Mouse (Mus musculus) liver, embryonic 12.5 days (tissue): ENCODE results near the gene Rnf144b. TPM values are rescaled to one million over a fixed set of nuclear protein-coding genes. Genes with fewer than 3 reads are reported as not detected.

Experiments
- ATAC-seq: fragments of 200-750 bp; cut with Nextera tagmentation; 2 replicates; pipeline ENCODE4 v1.8.0; 2017; ENCODE audit warnings: moderate number of reproducible peaks, mild to moderate bottlenecking, moderate library complexity
- H3K27ac ChIP-seq: fragments of 300-500 bp; sonication (generic); 2 replicates; pipeline ENCODE4 v1.5.1; 2016; ENCODE audit warnings: mild to moderate bottlenecking
- H3K27me3 ChIP-seq: fragments of 300-500 bp; sonication (generic); replicated peaks from 2 replicates; pipeline ENCODE4 v1.6.1; 2016; ENCODE audit warnings: mild to moderate bottlenecking, moderate library complexity
- H3K36me3 ChIP-seq: fragments of 300-500 bp; sonication (generic); 2 replicates; pipeline ENCODE4 v1.6.1; 2016; ENCODE audit warnings: mild to moderate bottlenecking, moderate library complexity
- H3K4me1 ChIP-seq: fragments of 300-500 bp; sonication (generic); 2 replicates; pipeline ENCODE4 v1.6.1; 2016
- H3K4me2 ChIP-seq: fragments of 300-500 bp; sonication (generic); 2 replicates; pipeline ENCODE4 v1.6.1; 2016; ENCODE audit warnings: mild to moderate bottlenecking, moderate library complexity
- H3K4me3 ChIP-seq: fragments of 300-500 bp; sonication (generic); 2 replicates; pipeline ENCODE4 v1.5.1; 2016; ENCODE audit warnings: mild to moderate bottlenecking, moderate library complexity
- H3K9ac ChIP-seq: fragments of 300-500 bp; sonication (generic); 2 replicates; pipeline ENCODE4 v1.6.1; 2016; ENCODE audit warnings: mild to moderate bottlenecking, moderate library complexity
- H3K9me3 ChIP-seq: fragments of 300-500 bp; sonication (generic); replicated peaks from 2 replicates; pipeline ENCODE4 v1.6.1; 2016; ENCODE audit warnings: mild to moderate bottlenecking, moderate library complexity
- WGBS: fragments of 180-500 bp; shearing (Covaris S2); methylation state at CpG from one replicate; pipeline ENCODE4 v1.1.7; 2016; ENCODE audit not compliant: insufficient replicate concordance; 5-methylcytosine and 5-hydroxymethylcytosine counted together
- polyA plus RNA-seq: library from polyadenylated mRNA; unstranded; fragments of >200 nt; fragmentation: Nextera tagmentation; extraction: Ambion mirVana; gene quantifications from 2 replicates; pipeline ENCODE4 v1.2.1, GENCODE M21; 2016

Gene Rnf144b
- polyA plus RNA-seq, 1 experiment from 2014 or later = 0.61 TPM

DNA sequence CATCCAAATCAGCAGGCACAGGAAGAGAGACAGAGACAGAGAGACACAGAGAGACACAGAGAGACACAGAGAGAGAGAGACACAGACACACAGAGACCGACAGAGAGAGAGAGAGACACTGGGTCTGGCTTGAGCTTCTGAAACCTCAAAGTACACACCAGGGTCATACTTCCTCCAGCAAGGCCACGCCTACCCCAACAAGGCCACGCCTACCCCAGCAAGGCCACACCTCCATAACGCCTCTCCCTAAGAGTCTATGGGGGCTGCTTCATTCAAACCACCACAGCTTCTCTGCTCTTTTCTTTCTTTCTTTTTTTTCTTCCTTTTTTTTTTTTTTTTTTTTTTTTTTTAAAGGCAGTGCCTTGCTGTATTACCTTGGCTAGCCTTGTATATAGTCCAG, 88.0 kb downstream of the Rnf144b start:
- Histone ChIP-seq H3K4me2 (no peak overlapping the region), H3K4me3 (no peak overlapping the region), H3K9me3 (peaks cover 6% of the 10 kb centered on the region; the same call in 1 of the 2 replicates), H3K36me3 (no peaks in the 10 kb centered on the region), H3K27ac (no peak overlapping the region), H3K4me1 (no peaks in the 10 kb centered on the region), H3K27me3 (no peaks in the 10 kb centered on the region), H3K9ac (no peak overlapping the region)
- whole genome bisulfite sequencing = 55% methylated on average over 4 of the region's 4 CpGs
- ATAC-seq = no peak

DNA sequence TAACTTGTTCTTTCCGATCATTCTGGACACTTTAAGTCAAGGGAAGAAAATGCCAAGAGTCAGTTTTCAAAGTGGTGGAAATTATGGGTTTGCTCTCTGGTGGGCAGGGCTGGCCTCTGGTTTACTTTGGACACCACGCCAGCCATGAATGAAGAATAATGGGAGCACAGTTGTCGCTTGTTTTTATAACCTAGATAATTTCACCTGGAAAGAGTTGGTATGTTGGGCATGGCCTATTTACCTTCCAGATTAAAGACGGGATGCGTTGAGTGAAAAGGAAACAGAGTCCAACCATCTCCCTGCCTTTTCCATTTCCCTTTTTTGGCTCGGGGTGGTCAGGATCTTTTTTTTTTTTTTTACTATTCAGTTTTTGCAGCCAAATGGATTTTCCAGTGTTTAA, 88.5 kb downstream of the Rnf144b start:
- H3K4me2 ChIP-seq = no peak overlapping the region
- no peaks in the 10 kb centered on the region for H3K27me3 ChIP-seq
- ATAC-seq = no peak
- H3K27ac ChIP-seq = no peak overlapping the region
- no peak overlapping the region for H3K4me3 ChIP-seq
- H3K36me3 ChIP-seq = no peaks in the 10 kb centered on the region
- peaks cover 6% of the 10 kb centered on the region; the same call in 1 of the 2 replicates for H3K9me3 ChIP-seq
- 75% methylated on average over 6 of the region's 6 CpGs for WGBS
- H3K9ac ChIP-seq = no peak overlapping the region
- H3K4me1 ChIP-seq = no peaks in the 10 kb centered on the region

DNA sequence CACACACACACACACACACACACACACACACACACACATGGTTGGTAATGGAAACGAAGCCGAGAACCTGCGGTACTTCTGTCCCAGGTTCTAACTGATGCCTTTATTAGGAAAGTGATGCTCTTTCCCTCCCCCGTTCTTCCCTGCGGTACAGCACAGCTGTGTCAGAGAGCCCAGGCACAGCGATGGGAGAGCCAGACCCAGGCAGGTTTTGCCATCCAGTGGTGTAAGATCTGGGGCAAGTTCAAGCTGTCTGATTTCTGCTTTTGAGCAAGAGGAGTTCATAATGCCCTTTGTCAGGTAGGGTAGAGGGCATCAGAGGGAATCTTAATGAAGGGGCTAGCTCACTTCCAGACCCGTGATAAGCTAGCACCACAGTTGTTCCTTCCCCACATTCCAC, 89.1 kb downstream of the Rnf144b start:
- H3K27ac ChIP-seq = no peak overlapping the region
- H3K9ac ChIP-seq = no peak overlapping the region
- no peaks in the 10 kb centered on the region for H3K4me1 ChIP-seq
- H3K4me3 ChIP-seq = no peak overlapping the region
- peaks cover 1% of the 10 kb centered on the region; the same call in 1 of the 2 replicates for H3K9me3 ChIP-seq
- no peak for ATAC-seq
- no peaks in the 10 kb centered on the region for H3K27me3 ChIP-seq
- no peak overlapping the region for H3K4me2 ChIP-seq
- 82% methylated on average over 7 of the region's 7 CpGs for WGBS
- H3K36me3 ChIP-seq = no peaks in the 10 kb centered on the region

DNA sequence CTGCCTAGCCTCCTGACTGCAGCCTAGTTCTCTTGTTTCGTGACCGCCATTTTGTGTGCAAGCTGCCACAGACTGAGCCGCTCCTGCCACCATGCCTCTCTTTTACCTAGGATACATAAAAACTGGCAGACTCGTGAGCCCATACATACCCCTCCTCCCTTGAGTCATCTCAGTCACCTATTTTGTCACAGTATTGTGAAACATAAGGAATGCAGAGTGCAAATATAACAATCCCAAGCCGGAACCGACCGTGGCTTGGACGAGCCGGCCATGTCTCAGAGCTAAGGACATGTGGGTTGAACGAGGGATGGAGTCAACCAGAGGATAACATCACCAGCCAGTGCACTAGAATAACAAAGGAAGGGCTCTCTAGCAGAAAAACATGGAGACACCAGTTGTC, 91.4 kb downstream of the Rnf144b start:
- no peak for ATAC-seq
- H3K27me3 ChIP-seq = no peaks in the 10 kb centered on the region

DNA sequence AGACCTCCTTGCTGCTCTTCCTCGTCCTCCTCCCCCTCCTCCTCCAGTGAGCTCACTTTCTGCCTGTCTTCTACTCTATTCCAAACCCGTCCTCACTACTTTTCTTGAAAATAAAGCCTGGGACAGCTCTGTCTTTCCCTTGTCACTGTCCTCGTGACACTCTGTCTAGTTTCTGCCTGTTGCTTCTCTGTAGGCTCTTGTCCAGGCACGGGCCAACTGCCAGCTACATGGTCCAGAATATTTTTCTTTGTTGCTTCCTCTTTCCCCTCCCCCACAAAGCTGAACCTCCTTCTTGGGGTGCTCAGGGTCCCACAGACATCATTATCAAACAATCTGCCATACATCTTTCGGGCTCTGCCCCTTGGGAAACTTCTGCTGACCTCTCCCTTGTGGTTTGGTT, 92.4 kb downstream of the Rnf144b start:
- Histone ChIP-seq H3K9ac (no peak overlapping the region), H3K27ac (no peak overlapping the region), H3K4me2 (no peak overlapping the region), H3K36me3 (no peaks in the 10 kb centered on the region), H3K4me3 (no peak overlapping the region), H3K9me3 (no peaks in the 10 kb centered on the region), H3K4me1 (no peaks in the 10 kb centered on the region), H3K27me3 (no peaks in the 10 kb centered on the region)
- 41% methylated on average over 5 of the region's 5 CpGs for WGBS
- no peak for ATAC-seq

More for the DNA sequence above, 91.4 kb downstream of the Rnf144b start:
- H3K4me2 ChIP-seq = no peak overlapping the region
- H3K36me3 ChIP-seq = no peaks in the 10 kb centered on the region
- H3K9ac ChIP-seq = no peak overlapping the region
- 74% methylated on average over 10 of the region's 10 CpGs for WGBS
- H3K4me1 ChIP-seq = no peaks in the 10 kb centered on the region
- no peak overlapping the region for H3K27ac ChIP-seq
- H3K9me3 ChIP-seq = no peaks in the 10 kb centered on the region
- no peak overlapping the region for H3K4me3 ChIP-seq

DNA sequence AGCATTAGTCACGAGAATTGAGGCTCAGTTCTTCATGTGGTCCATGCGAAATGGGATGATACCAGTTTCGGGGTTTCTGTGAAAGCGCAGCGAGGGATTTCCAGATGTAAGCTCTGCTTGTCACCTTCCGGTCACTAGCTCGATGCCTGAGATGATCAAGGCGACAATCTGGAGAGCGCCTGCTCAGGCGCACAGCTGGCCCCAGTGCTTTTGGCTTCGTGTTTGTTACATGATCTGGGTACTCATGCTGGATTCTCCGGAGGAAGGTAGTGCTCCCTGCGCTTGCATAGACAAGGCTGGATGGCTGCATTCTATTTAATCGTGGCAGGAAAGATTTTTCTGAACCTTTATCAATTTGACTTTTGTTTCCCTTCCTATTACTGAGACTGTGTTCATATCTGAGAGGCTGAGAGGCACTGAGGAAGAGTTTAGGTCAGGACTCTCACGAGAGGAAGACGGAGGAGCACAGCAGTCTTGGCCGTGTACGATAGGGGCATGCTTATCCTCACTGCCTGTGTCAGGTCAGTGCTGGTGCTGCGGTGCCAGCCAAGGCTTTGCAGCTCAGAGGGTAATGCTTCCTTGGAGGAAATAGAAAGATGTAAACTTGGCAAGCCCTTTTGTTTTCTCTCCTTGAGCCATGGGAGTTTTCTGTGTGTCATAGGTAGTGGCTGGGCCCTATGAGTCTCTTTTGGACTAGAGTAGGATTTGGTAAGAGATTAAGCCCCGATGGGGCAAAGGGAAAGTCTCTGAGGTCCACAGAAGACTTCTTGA, 93.5 kb downstream of the Rnf144b start:
- H3K4me1 ChIP-seq = no peaks in the 10 kb centered on the region
- H3K27ac ChIP-seq = no peak overlapping the region
- H3K27me3 ChIP-seq = no peaks in the 10 kb centered on the region
- no peaks in the 10 kb centered on the region for H3K36me3 ChIP-seq
- 67% methylated on average over 20 of the region's 20 CpGs for WGBS
- no peak overlapping the region for H3K4me2 ChIP-seq
- H3K9me3 ChIP-seq = no peaks in the 10 kb centered on the region
- H3K4me3 ChIP-seq = no peak overlapping the region
- ATAC-seq = no peak
- no peak overlapping the region for H3K9ac ChIP-seq

DNA sequence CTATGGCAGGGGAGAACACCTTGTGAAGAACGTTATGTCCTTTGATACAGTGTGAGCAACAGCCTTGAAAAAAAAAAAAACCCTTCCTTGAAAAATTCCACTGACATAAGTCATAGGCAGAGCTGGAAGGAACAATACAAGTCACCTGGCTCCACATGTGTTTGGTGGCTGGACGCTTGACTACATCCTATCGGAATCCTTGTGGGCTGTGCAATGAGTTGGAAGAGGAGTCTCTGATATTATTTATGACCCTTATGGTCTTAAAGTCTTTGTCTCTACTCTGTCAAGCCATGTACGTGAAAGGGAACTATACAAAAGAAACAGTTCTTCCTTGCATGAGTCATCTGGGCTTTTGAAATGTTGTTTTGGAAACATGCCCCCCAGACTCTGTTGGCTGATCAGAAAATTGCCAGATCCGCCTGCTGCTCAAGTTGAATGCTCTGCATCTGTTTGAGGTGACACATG, 94.7 kb downstream of the Rnf144b start:
- no peaks in the 10 kb centered on the region for H3K27me3 ChIP-seq
- no peak overlapping the region for H3K27ac ChIP-seq
- 70% methylated on average over 5 of the region's 5 CpGs for WGBS
- no peak overlapping the region for H3K4me3 ChIP-seq
- H3K4me2 ChIP-seq = no peak overlapping the region
- ATAC-seq = no peak
- no peaks in the 10 kb centered on the region for H3K4me1 ChIP-seq
- H3K9ac ChIP-seq = no peak overlapping the region
- no peaks in the 10 kb centered on the region for H3K36me3 ChIP-seq
- no peaks in the 10 kb centered on the region for H3K9me3 ChIP-seq

DNA sequence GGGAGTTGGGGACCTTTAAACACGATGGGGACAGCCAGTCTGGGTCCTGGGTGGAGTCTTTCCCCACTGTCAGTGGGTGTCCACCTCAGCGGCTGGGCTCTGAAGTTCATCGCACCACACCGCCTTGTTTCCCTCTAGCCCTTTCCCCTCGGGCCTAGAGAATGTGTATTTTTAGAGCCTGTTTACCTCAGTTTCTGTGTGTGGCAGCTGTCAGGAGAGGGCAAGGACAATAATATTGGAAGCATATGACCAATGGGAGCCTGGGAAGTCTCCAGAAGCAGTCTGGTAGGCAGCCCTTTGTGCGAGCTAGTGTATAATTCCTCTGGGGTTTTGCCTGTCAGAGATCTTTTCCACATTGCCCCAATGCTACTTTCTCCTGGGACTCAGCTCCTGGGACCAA, 95.9 kb downstream of the Rnf144b start:
- H3K9me3 ChIP-seq = no peaks in the 10 kb centered on the region
- H3K4me2 ChIP-seq = no peak overlapping the region
- WGBS = 74% methylated on average over 6 of the region's 6 CpGs
- no peak overlapping the region for H3K27ac ChIP-seq
- H3K36me3 ChIP-seq = no peaks in the 10 kb centered on the region
- H3K4me1 ChIP-seq = no peaks in the 10 kb centered on the region
- H3K27me3 ChIP-seq = no peaks in the 10 kb centered on the region
- no peak overlapping the region for H3K9ac ChIP-seq
- no peak overlapping the region for H3K4me3 ChIP-seq
- no peak for ATAC-seq

DNA sequence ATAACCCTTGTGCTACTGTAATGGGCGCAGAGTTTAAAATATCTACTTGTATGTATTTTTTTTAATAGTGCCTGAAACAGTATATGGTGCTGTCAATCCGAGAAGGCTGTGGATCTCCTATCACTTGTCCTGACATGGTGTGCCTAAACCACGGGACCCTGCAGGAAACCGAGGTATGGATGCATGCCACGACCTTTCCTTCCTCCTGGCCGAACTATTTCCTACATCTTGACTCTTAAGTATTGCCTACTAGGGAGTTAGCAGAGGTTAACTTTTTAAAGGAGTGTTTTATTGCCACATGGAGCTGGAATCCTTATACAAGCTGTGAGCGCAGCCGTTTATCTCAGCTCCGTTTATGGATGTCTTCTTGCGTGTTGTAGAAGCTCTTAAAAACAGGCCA, 98.0 kb downstream of the Rnf144b start:
- WGBS = 55% methylated on average over 10 of the region's 10 CpGs
- Histone ChIP-seq H3K27me3 (no peaks in the 10 kb centered on the region), H3K36me3 (no peaks in the 10 kb centered on the region), H3K4me1 (0 out of 2 replicates have a peak, but pooled peaks cover 8% of the 10 kb centered on the region), H3K27ac (no peak overlapping the region), H3K4me3 (no peak overlapping the region), H3K9me3 (no peaks in the 10 kb centered on the region), H3K9ac (no peak overlapping the region), H3K4me2 (no peak overlapping the region)
- ATAC-seq = no peak

DNA sequence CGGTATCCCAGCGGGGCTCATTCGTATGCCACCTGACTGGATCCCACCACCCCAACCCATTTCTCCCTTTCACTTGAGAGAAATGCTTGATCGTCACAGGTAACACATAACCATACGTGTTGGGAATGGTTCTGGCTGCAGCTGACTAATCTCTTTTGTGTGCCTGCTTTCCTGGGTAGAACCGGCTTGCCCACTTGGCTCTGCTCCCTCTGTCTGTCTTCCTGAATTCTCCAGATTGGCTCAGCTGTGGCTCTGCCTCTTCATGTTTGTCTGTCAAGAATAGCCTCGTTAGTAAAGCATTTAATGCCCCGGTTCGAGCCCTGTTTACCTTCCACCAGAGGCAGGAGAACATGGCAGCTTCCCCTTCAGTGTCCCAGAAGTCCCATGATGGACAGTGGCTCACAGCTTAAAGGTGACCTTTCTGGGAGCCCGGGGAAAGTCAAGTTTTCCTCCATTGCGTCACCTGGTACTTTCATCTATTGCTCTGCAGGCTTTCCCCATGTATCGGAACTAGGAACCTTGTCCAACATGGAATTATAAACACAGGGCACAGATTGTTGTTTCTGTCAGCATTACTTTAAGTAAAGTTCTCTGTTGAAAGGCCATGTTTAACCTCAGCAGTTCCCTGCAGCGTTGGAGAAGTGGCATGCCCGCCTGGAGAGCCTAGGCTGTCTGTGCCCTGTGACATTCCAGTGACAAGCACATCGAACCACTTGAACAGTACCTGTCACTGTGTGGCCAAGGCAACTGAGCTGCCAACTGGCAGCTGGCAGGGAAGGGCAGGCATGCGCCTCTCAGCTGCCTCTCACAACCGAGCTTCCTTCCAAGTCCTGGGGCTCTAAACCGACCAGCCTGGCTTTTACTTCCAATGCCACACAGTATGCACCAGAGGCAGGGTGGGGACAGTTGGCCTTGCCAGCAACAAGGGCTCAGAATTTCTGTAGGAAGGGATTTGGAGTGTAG, 101.4 kb downstream of the Rnf144b start:
- Histone ChIP-seq H3K4me1 (0 out of 2 replicates have a peak, but pooled peaks cover 8% of the 10 kb centered on the region), H3K27me3 (no peaks in the 10 kb centered on the region), H3K4me2 (no peak overlapping the region), H3K36me3 (no peaks in the 10 kb centered on the region), H3K9me3 (no peaks in the 10 kb centered on the region), H3K4me3 (no peak overlapping the region), H3K27ac (no peak overlapping the region), H3K9ac (no peak overlapping the region)
- no peak for ATAC-seq
- WGBS = 72% methylated on average over 18 of the region's 18 CpGs

DNA sequence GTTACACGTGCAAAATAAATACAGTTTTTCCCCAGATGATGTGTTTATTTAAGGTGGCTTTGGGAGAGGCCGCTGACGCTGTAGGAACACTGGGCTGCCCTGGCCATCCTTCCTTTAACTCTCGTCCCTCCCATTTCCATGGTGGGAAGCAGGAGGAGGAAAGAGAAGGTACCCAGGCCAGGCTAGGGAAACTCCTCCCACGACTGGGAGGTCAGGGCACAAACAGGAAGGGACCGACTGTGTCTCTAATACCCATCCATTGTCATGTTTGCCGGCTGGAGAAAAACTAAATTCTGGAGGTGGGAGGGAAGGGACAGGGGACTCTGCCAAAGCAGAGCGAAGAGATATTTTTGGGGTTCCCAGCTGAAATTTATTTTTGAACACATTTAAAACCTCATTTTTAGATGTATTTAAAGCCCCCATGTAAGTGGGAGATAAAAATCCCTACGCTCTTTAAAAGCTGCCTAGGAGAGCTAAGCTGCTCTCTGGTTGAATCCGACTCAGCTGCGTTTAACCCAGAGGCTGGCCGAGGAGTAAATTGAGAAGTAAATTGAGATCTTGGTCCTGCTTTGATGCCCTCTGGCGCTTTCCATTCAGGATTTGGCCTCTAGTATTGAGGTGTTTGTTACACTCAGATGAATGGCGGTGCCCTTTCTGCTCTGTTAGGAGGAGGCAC, 102.3 kb downstream of the Rnf144b start:
- H3K9me3 ChIP-seq = no peaks in the 10 kb centered on the region
- no peak for ATAC-seq
- no peaks in the 10 kb centered on the region for H3K27me3 ChIP-seq
- WGBS = 47% methylated on average over 14 of the region's 14 CpGs
- H3K27ac ChIP-seq = no peak overlapping the region
- no peak overlapping the region for H3K9ac ChIP-seq
- no peak overlapping the region for H3K4me2 ChIP-seq
- 0 out of 2 replicates have a peak, but pooled peaks cover 8% of the 10 kb centered on the region for H3K4me1 ChIP-seq
- no peaks in the 10 kb centered on the region for H3K36me3 ChIP-seq
- H3K4me3 ChIP-seq = no peak overlapping the region
